Mouse (Mus musculus): Measurements from ENCODE around the gene Bicdl2. TPM values are rescaled to one million over a fixed set of nuclear protein-coding genes. Genes with fewer than 3 reads are reported as not detected.

The Bicdl2 gene
- total and polyA plus RNA-seq, 3 experiments, result 0.08 to 0.17 TPM; not detected in 1

DNA sequence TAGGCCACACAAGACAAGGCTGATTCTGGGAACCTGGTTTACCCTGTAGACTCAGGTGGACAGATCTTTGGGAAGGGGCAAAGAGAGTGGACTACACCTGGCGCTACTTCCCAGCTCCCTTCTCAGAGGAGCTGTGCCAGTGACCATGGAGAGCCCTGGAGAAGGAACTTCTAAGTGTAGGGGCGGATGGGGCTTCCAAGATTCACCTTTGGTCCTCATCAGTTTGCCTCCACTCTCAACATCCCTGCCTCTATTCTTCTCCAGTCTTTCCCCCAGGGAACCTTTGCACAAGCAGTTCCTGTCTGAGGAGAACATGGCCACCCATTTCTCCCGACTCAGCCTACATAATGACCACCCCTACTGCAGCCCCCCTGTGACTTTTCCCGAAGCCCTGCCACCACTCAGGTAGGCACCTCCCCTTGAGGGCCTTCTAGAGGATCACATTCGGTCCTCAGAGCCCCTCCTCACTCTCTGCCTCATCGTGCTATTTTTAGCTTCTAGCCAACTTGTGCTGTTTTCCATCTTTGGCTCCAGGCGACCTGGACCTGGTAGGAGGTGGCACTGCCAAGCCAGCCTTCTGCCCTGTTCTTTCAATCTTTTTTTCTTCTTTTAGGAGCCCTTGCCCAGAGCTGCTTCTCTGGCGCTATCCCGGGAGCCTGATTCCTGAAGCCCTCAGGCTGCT lies 14.1 kb downstream of the Bicdl2 start:
- no peak overlapping the region for H3K27ac ChIP-seq (ENCODE audit: control insufficient read depth, low read depth, low read length)
- no peaks in the 10 kb centered on the region for H3K9me3 ChIP-seq (replicated peaks; ENCODE audit: insufficient read depth, low read length)
- TF ChIP-seq RAD21 (IDR thresholded peaks at IDR 0.05; ENCODE audit: low read depth, low read length), result no peak
- no peak for TF ChIP-seq E2F4 (IDR thresholded peaks at IDR 0.05; ENCODE audit: borderline replicate concordance, low read depth, low read length)
- TF ChIP-seq ELF1 (IDR thresholded peaks at IDR 0.05; ENCODE audit: low read depth, low read length), result no peak
- no peak for TF ChIP-seq MYC (IDR thresholded peaks at IDR 0.05; ENCODE audit: low read depth, low read length)
- TF ChIP-seq BHLHE40 (IDR thresholded peaks at IDR 0.05; ENCODE audit: borderline replicate concordance, low read depth, low read length), result no peak
- TF ChIP-seq MEF2A (IDR thresholded peaks at IDR 0.05; ENCODE audit: extremely low read depth, insufficient replicate concordance, low read depth, low read length, poor library complexity, severe bottlenecking), result no peak
- no peak for TF ChIP-seq NELFE (IDR thresholded peaks at IDR 0.05; ENCODE audit: low read depth, low read length)
- no peak for TF ChIP-seq SIN3A (IDR thresholded peaks at IDR 0.05; ENCODE audit: low read length)
- no peak for TF ChIP-seq ETS1 (IDR thresholded peaks at IDR 0.05; ENCODE audit: low read depth, low read length)
- TF ChIP-seq GABPA (IDR thresholded peaks at IDR 0.05; ENCODE audit: low read depth, low read length), result no peak
- no peak for TF ChIP-seq POLR2AphosphoS2 (IDR thresholded peaks at IDR 0.05; ENCODE audit: low read length)
- no peak for TF ChIP-seq ZMIZ1 (IDR thresholded peaks at IDR 0.05; ENCODE audit: low read depth, low read length)
- no peak for TF ChIP-seq MAX (IDR thresholded peaks at IDR 0.05; ENCODE audit: low read length)
- no peak for TF ChIP-seq EP300 (IDR thresholded peaks at IDR 0.05; ENCODE audit: low read depth in 1 of 2, low read length in 2 of 2)
- TF ChIP-seq TBP (IDR thresholded peaks at IDR 0.05; ENCODE audit: low read depth, low read length), result no peak
- TF ChIP-seq POLR2A (IDR thresholded peaks at IDR 0.05; ENCODE audit: control insufficient read depth in 1 of 2, insufficient read depth in 1 of 2, low read depth in 1 of 2, low read length in 2 of 2, poor library complexity in 1 of 2), result no peak
- peaks cover 0 to 17% of the 10 kb centered on the region in 2 experiments for H3K4me1 ChIP-seq (ENCODE audit: control insufficient read depth in 1 of 2, insufficient read depth in 2 of 2, low read length in 2 of 2)
- H3K36me3 ChIP-seq (ENCODE audit: control insufficient read depth in 1 of 2, insufficient read depth in 2 of 2, low read length in 2 of 2), result peaks cover 0 to 15% of the 10 kb centered on the region in 2 experiments; a peak in 2 of 4 replicates
- DNase-seq (ENCODE audit: low read depth, low spot score), result no peak
- no peaks in the 10 kb centered on the region for H3K27me3 ChIP-seq (ENCODE audit: control insufficient read depth in 1 of 2, insufficient read depth in 2 of 2, low read length in 2 of 2)
- H3K9ac ChIP-seq (ENCODE audit: control insufficient read depth, low read depth, low read length, poor library complexity, severe bottlenecking), result peak overlapping the region; percentile 52
- H3K79me2 ChIP-seq (ENCODE audit: control insufficient read depth, insufficient read depth, low read length, poor library complexity), result peaks cover 15% of the 10 kb centered on the region
- peak overlapping the region; percentile 70 to 78 for H3K4me3 ChIP-seq (ENCODE audit: control insufficient read depth in 1 of 2, insufficient read depth in 1 of 2, low read depth in 2 of 2, low read length in 2 of 2)

DNA sequence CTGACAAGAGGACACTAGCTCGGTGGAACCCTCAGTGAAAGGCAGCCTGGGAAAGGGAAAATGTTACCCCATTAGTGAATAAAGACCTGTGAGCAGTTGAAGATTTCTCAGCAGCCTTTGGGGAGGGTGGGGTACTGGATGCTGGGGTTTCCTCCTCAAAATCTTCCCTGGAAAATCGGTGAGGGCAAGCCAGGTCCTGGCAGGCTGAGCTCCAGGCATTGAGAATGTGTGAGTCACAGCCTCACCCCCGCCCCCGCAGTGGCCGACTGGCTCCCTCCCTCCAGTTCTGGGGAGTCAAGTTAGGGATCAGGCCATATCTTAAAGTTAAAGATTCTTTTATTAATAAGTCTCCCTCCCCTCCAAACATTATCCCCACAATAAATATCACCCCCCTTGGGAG lies 14.8 kb downstream of the Bicdl2 start:
- no peak for TF ChIP-seq MAZ (IDR thresholded peaks at IDR 0.05; ENCODE audit: low read depth, low read length)
- no peak for TF ChIP-seq RCOR1 (IDR thresholded peaks at IDR 0.05; ENCODE audit: low read depth, low read length)
- no peak for TF ChIP-seq ZKSCAN1 (IDR thresholded peaks at IDR 0.05; ENCODE audit: low read depth, low read length)
- TF ChIP-seq GATA1 (IDR thresholded peaks at IDR 0.05; ENCODE audit: low read depth, low read length), result no peak
- TF ChIP-seq EP300 (IDR thresholded peaks at IDR 0.05; ENCODE audit: low read depth in 1 of 2, low read length in 2 of 2), result no peak
- no peak for TF ChIP-seq CTCF (IDR thresholded peaks at IDR 0.05 in 2 of 3, conservative IDR thresholded peaks at IDR 0.05 in 1 of 3; ENCODE audit: control insufficient read depth in 1 of 3, insufficient read depth in 1 of 3, low read depth in 2 of 3, low read length in 3 of 3, poor library complexity in 1 of 3, severe bottlenecking in 1 of 3)
- no peak for TF ChIP-seq CHD2 (IDR thresholded peaks at IDR 0.05; ENCODE audit: low read length)
- no peak for TF ChIP-seq TCF12 (IDR thresholded peaks at IDR 0.05; ENCODE audit: low read depth, low read length)
- no peak for TF ChIP-seq SIN3A (IDR thresholded peaks at IDR 0.05; ENCODE audit: low read length)
- H3K36me3 ChIP-seq (ENCODE audit: control insufficient read depth in 1 of 2, insufficient read depth in 2 of 2, low read length in 2 of 2), result peaks cover 0 to 17% of the 10 kb centered on the region in 2 experiments; a peak in 2 of 4 replicates

More for the DNA sequence above, 14.8 kb downstream of the Bicdl2 start:
- Histone ChIP-seq H3K27ac (ENCODE audit: control insufficient read depth, low read depth, low read length) (peak overlapping the region; percentile 66; the same call in 1 of the 2 replicates), H3K9ac (ENCODE audit: control insufficient read depth, low read depth, low read length, poor library complexity, severe bottlenecking) (no peak overlapping the region), H3K79me2 (ENCODE audit: control insufficient read depth, insufficient read depth, low read length, poor library complexity) (peaks cover 15% of the 10 kb centered on the region), H3K9me3 (replicated peaks; ENCODE audit: insufficient read depth, low read length) (no peaks in the 10 kb centered on the region), H3K4me1 (ENCODE audit: control insufficient read depth in 1 of 2, insufficient read depth in 2 of 2, low read length in 2 of 2) (peaks cover 0 to 22% of the 10 kb centered on the region in 2 experiments), H3K27me3 (ENCODE audit: control insufficient read depth in 1 of 2, insufficient read depth in 2 of 2, low read length in 2 of 2) (no peaks in the 10 kb centered on the region), H3K4me3 (ENCODE audit: control insufficient read depth in 1 of 2, insufficient read depth in 1 of 2, low read depth in 2 of 2, low read length in 2 of 2) (no peak overlapping the region)
- DNase-seq (ENCODE audit: low read depth, low spot score), result peak; percentile 47
